ENCODE assay signal across 21 mouse cellular contexts in genomic region chr10:39716936-39717335, GRCm38 (mm10). TPM values are rescaled to one million over a fixed set of nuclear protein-coding genes. Genes with fewer than 3 reads are reported as not detected.
DNase-seq lines count a peak whose midpoint lies in the region; ATAC-seq and TF ChIP-seq lines count a peak whose summit lies in the region.
"Had no signal": no experiment of that assay in that cellular context is flagged by ENCODE, and none has a peak within 500 bp of the region (broad histone marks: within the 10 kb centered on the region; RNA-seq: fewer than 3 reads in every experiment).

No protein-coding gene starts in this region.

- ATAC-seq in midbrain, embryonic 11.5 days (ENCODE audit: low FRiP score): no peak
- ATAC-seq in midbrain, embryonic 16.5 days: no peak
- ATAC-seq: forebrain, embryonic 15.5 days; hindbrain, embryonic 16.5 days; inflammation-experienced regulatory T-cells, adult 6 months; Patski had no signal

- no peak overlapping the region for H3K4me3 ChIP-seq in midbrain, embryonic 11.5 days (ENCODE audit: low read depth, low read length)
- H3K4me3 ChIP-seq in midbrain, embryonic 16.5 days (ENCODE audit: low read depth, low read length): no peak overlapping the region
- H3K4me3 ChIP-seq in E14TG2a.4 (replicated peaks; ENCODE audit: low read length): peak overlapping the region; percentile 58
- H3K4me3 ChIP-seq in heart, embryonic 10.5 days: no peak overlapping the region
- H3K4me3 ChIP-seq: forebrain, embryonic 15.5 days; heart, embryonic 15.5 days had no signal

- H3K36me3 ChIP-seq in midbrain, embryonic 11.5 days (ENCODE audit: control insufficient read depth, insufficient read depth, low read length): no peaks in the 10 kb centered on the region
- H3K36me3 ChIP-seq in midbrain, embryonic 16.5 days (ENCODE audit: control insufficient read depth, insufficient read depth, low read length): no peaks in the 10 kb centered on the region
- H3K36me3 ChIP-seq in E14TG2a.4 (ENCODE audit: insufficient read depth, low read length): no peaks in the 10 kb centered on the region
- no peaks in the 10 kb centered on the region for H3K36me3 ChIP-seq in heart, embryonic 10.5 days
- H3K36me3 ChIP-seq: forebrain, embryonic 15.5 days; heart, embryonic 15.5 days had no signal

- H3K9me3 ChIP-seq in midbrain, embryonic 11.5 days (ENCODE audit: control insufficient read depth, low read length): no peaks in the 10 kb centered on the region
- H3K9me3 ChIP-seq in midbrain, embryonic 16.5 days (replicated peaks; ENCODE audit: control insufficient read depth, low read length, poor library complexity, severe bottlenecking): no peaks in the 10 kb centered on the region
- H3K9me3 ChIP-seq in E14TG2a.4 (ENCODE audit: low read length): no peaks in the 10 kb centered on the region
- no peaks in the 10 kb centered on the region for H3K9me3 ChIP-seq in heart, embryonic 10.5 days
- H3K9me3 ChIP-seq: forebrain, embryonic 15.5 days; heart, embryonic 15.5 days had no signal

- no peak overlapping the region for H3K9ac ChIP-seq in midbrain, embryonic 11.5 days (ENCODE audit: low read length)
- no peak overlapping the region for H3K9ac ChIP-seq in midbrain, embryonic 16.5 days (ENCODE audit: low read depth, low read length)
- H3K9ac ChIP-seq: forebrain, embryonic 15.5 days; heart, embryonic 15.5 days had no signal

- WGBS in midbrain, embryonic 11.5 days: 76% methylated on average over 5 of the region's 5 CpGs
- WGBS in midbrain, embryonic 16.5 days: 85% methylated on average over 5 of the region's 5 CpGs
- 73% methylated on average over 5 of the region's 5 CpGs for WGBS in heart, embryonic 10.5 days

- no peak for TF ChIP-seq CTCF in E14TG2a.4 (conservative IDR thresholded peaks at IDR 0.05; ENCODE audit: low read length)

- no peaks in the 10 kb centered on the region for H3K4me1 ChIP-seq in midbrain, embryonic 11.5 days (ENCODE audit: control insufficient read depth, insufficient read depth, low read length)
- H3K4me1 ChIP-seq in midbrain, embryonic 16.5 days (ENCODE audit: control insufficient read depth, insufficient read depth, low read length): no peaks in the 10 kb centered on the region
- peaks cover 15% of the 10 kb centered on the region for H3K4me1 ChIP-seq in E14TG2a.4 (replicated peaks; ENCODE audit: low read depth, low read length)
- peaks cover 14% of the 10 kb centered on the region; the same call in 1 of the 2 replicates for H3K4me1 ChIP-seq in heart, embryonic 10.5 days
- H3K4me1 ChIP-seq: forebrain, embryonic 15.5 days had no signal

- peak; percentile 31 for DNase-seq in midbrain, embryonic 11.5 days (ENCODE audit: low spot score, missing footprints)
- DNase-seq in ES-CJ7 (ENCODE audit: low read depth, low spot score): peak; percentile 80
- DNase-seq in ZHBTc4 (ENCODE audit: low read depth, low spot score): peak; percentile 82
- DNase-seq in adrenal gland, adult 2 months: no peak
- DNase-seq in heart, embryonic 10.5 days (ENCODE audit: low spot score): no peak
- DNase-seq: adrenal gland, postnatal 25 days; cerebellum, adult 18-20 months; cerebellum, adult 9-11 months; cerebellum, postnatal 36 days; gastrocnemius, postnatal 36 days; heart, adult 11 months; heart, postnatal 36 days; kidney, adult 11 months had no signal

- H3K4me2 ChIP-seq in midbrain, embryonic 11.5 days: no peak overlapping the region
- no peak overlapping the region for H3K4me2 ChIP-seq in midbrain, embryonic 16.5 days (ENCODE audit: low read length)
- H3K4me2 ChIP-seq: forebrain, embryonic 15.5 days; heart, embryonic 11.5 days; heart, embryonic 15.5 days had no signal

- H3K27ac ChIP-seq in midbrain, embryonic 11.5 days (ENCODE audit: low read depth, low read length): no peak overlapping the region
- H3K27ac ChIP-seq in midbrain, embryonic 16.5 days (ENCODE audit: low read length): no peak overlapping the region
- H3K27ac ChIP-seq in heart, embryonic 10.5 days: no peak overlapping the region
- H3K27ac ChIP-seq: forebrain, embryonic 15.5 days; heart, embryonic 15.5 days had no signal

- H3K27me3 ChIP-seq in midbrain, embryonic 11.5 days (ENCODE audit: control insufficient read depth, insufficient read depth, low read length): no peaks in the 10 kb centered on the region
- no peaks in the 10 kb centered on the region for H3K27me3 ChIP-seq in midbrain, embryonic 16.5 days (ENCODE audit: control insufficient read depth, insufficient read depth, low read depth, low read length)
- H3K27me3 ChIP-seq in E14TG2a.4 (ENCODE audit: insufficient read depth, low read length): no peaks in the 10 kb centered on the region
- no peaks in the 10 kb centered on the region for H3K27me3 ChIP-seq in heart, embryonic 10.5 days (ENCODE audit: insufficient read depth, poor library complexity, severe bottlenecking)
- H3K27me3 ChIP-seq: forebrain, embryonic 15.5 days; heart, embryonic 15.5 days; Patski had no signal

RNA-seq across cellular contexts. Expression of gene Rev3l, which starts 15.0 kb away (rescaled TPM):
- polyA plus RNA-seq in midbrain, embryonic 11.5 days (2014; fragmentation: Nextera tagmentation; extraction: Ambion mirVana): 15.6 and 16.5 TPM in 2 replicates
- polyA plus RNA-seq in midbrain, embryonic 16.5 days (2015; fragmentation: Nextera tagmentation; extraction: Ambion mirVana): 41.4 and 43.2 TPM in 2 replicates
- 10 to 100 TPM; 18.8 to 24.4 TPM for total RNA-seq in adrenal gland, adult 2 months (2021)
- polyA plus RNA-seq in adrenal gland, adult 2 months (2012; rRNA removed): 2.2 TPM in 2 replicates
- polyA plus RNA-seq in heart, embryonic 10.5 days (2016; fragmentation: Nextera tagmentation; extraction: Ambion mirVana): 10.8 and 13.1 TPM in 2 replicates

Comparison
In these comparisons a context has a peak if more than half of its experiments do, and no peak if none do; other contexts are left out.
1. DNase-seq: peak in midbrain, embryonic 11.5 days (single experiment), ES-CJ7 (single experiment) and ZHBTc4 (single experiment); none in adrenal gland, adult 2 months (single experiment) and heart, embryonic 10.5 days (single experiment).